Mouse (Mus musculus) natural killer cell, adult 2 months (primary cell): ENCODE data around the gene Gale.
"Not testable (repeated sequence)": the region's sequence is repeated elsewhere in the genome, so short reads cannot be mapped to it uniquely, and the experiment has no call there.

Experiments
- DNase-seq, 2 experiments: peaks; one replicate each; pipeline ENCODE4 v3.0.0; 2022; ENCODE audit warnings: low spot score in 2 of 2

Gale gene

DNA sequence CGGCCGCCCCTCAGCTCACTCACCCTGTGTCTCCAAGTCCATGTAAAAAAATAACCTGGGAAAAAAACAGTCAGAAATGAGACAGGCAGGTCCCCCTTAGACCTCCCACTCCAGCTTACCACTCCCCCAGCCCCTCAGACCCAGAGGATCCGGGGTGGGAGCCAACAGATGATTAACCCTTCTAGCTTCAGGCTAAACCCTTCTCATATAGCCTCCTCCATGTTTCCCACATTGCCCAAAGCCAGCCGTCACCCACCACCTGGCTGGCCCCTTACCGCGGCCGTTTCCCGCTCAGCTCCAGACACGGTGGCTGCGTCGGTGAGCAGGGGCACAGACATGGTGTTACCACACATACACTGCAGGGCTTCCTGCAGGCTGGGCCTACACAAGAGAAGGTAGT is 7.1 kb downstream of the Gale start:
- DNase-seq = no peak

DNA sequence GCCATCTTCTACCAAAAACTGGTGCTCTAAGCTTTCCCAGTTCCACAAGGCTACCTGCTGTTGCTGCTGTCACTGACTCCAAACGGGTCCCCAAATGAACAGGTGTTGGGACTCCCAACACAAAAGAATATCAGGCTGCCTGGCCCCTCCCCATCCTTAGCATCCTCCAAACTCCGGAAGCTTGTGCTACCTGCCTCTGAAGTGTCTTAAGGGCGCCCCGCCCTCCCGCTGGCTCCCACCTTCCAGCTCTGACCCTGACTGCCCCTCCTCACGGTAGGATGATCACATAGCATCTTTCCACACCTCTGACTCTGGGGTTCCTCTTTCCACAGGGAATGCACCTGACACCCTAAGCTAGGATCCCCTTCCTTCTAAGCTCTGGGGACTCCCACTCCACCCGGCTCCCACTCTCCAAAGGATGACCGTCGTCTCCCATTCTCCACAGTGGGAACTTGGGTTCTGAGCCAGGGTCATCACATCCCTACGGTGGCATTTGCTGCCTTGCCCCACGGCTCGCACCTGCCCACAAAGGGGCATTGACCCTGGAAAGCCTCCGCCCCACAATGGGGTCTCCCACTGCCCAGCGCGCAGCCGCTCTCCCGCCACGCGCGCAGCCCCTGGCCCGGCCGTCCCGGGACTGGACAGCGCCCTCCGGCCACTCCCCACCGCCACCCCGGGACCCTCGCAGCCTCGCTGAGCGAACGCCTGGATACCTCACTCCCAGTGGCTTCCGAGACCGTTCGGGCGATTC is 8.5 kb downstream of the Gale start:
- DNase-seq = no peak

DNA sequence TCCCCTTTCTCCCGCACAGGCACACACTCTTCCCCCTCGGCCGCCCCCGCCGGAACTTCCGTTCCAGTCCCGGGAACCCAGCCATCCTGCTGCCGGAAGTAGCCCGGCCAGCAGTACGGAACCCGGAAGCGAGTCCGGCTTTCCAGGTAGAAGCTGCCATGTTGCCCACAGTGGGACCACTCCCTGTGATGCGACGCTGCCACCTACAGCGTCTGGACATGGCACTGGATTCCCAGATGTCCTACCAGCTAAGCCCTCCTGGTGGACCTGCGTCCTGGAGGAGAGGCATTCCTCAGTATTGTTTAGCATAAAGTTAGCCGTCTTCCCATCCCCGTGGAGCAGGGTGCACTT is 9.0 kb downstream of the Gale start, which contains the start of gene Lypla2:
Gene Lypla2, minus strand, starts transcription at position 71 of the 351 bp plus-strand sequence.
- DNase-seq = peak; percentile 57 to 62

DNA sequence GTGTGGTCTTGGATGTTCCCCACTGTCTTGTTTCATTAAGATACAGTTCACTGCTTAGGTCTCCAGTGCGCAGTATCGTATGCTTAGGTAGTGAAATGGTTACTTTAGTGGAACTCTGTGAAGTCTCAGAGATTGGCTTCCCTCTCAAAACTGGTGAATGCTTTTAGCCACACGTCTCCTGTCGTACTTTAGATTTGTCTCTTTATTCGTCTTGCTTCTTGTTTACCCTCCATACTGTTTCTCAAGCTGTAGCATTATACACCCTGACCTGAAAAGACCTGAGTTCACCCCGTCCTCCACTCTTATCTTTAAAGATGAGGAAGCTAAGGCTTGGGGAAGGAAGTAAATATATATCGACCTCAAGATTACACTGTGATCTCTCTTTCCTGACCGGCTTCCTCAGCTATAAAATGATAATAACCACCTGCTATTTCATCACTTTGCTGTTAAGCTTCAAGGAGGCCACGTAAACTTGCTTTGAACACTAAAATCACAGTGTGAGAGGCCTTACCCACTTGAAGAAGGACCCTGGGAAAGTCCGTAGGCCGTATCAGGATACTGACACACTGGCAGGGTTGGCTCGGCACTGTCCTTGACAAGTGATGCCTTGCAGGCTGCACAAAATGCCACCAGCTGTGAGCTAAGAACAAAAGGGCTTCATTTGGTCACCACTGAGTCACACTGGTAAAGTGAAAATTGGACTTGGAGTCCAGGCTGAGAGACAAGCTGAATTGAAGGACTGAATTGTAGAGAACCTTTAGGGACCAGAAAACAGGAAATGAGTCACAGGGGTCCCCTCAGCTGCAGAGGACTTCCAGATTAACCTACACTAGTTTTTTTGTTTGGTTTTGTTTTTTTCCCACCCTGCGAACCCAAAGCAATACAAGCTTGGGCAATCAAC is 9.6 kb downstream of the Gale start:
- DNase-seq = no peak

DNA sequence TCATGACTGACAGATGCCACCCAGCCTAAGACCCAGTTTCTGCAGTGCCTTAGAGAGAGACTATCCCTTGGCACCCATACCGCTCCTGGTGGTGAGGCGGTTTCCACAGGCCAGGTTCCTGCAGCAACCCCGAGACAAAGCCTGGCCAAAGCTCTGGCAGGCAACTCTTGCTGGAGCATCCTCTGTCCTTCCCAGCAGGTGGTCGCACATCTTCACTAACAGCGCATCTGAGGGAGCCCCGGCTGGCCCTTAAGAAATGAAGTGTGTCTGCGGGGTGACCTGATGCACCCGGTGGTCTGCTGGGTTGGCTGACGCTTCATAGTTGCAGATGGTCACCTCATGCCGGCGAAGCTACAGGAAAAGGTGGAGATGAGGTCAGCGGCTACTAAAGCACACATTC is 12.6 kb downstream of the Gale start:
- DNase-seq = no peak

DNA sequence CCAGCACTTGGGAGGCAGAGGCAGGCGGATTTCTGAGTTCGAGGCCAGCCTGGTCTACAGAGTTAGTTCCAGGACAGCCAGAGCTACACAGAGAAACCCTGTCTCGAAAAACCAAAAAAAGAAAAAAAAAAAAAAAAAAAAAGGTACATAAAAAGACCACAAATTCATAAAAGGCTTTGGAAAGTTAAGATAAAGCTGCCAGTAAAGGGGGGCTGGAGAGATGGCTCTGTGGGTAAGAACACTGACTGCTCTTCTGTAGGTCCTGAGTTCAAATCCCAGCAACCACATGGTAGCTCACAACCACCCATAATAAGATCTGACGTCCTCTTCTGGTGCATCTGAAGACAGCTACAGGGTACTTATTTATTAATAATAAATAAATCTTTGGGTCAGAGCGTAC is 16.7 kb downstream of the Gale start:
- not testable (repeated sequence) for DNase-seq

DNA sequence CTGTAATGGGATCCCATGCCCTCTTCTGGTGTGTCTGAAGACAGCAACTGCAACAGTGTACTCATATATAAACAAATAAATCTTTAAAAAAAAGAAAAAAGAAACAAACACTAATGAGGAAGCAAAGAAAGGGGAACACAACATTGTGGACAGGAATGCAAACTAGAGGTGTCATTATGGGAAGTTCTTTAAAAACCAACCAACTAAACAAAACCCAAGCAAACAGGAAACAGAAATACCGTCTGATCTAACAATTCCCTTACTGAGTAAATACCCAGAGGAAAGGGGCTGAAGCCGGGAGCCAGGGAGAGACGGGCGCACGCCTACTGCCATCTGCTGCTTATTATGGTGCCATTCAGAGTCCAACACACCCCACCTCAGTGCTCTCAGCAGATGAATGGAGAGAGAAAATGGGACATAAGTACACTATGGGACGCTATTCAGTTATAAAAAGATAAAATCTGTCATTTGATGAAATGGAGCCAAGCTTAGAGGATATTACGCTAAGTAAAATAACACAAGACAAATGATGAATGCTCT is 18.1 kb downstream of the Gale start:
- no peak for DNase-seq

DNA sequence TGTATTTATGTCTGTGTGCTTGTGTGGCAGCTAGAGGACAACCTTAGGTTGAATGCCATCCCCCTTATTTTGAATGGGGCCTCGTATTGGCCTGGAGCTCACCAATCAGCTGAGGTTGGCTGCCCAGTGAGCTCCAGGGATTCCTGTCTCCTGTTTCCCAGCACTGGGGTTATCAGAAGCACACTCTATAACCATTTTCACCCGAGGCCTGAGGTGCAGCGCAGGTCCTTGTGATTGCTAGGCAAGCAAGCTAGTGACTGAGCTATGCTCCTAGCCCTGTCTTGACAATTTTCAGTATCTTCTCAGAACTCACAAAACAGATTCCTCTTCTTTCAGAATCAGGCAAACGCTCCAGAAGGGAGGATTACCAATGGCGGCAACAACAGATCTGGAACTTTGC is 21.0 kb downstream of the Gale start:
- no peak for DNase-seq

DNA sequence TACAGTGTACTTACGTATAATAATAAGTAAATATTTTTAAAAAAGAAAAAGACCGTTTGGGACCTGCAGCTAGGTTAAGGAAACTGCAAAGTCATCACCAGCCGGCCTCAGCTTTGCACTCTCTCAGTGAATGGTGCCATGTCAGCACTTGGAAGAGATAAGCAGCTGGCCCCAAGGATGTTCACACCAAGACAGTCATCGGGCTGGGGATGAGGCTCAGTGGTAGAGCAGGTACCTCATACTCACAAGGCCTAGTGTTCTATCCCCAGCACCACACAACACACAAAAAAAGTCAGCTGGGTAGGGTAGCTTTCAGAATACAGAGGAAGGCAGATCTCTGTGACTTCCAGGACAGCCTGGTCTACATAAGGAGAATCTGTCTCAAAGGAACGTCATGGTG is 21.7 kb downstream of the Gale start:
- no peak for DNase-seq

DNA sequence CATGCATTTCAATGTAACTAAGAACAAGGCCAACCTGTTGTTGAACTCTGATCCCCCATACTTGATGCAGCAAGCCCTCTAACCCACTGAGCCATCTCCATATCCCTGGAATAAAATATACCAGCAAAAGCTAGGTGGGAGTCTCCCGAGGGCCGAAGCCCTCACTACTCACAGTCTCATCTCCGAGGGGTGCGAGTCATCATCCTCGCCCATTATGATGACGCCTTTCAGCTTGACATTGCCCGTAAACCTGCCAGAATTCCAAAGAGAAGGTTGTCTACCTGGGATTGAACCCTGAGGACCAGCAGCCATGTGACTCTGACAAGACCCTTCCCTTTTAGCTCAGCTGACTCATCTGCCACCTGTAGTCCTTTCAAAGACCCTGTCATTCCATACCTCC is 22.2 kb downstream of the Gale start:
- DNase-seq = no peak

DNA sequence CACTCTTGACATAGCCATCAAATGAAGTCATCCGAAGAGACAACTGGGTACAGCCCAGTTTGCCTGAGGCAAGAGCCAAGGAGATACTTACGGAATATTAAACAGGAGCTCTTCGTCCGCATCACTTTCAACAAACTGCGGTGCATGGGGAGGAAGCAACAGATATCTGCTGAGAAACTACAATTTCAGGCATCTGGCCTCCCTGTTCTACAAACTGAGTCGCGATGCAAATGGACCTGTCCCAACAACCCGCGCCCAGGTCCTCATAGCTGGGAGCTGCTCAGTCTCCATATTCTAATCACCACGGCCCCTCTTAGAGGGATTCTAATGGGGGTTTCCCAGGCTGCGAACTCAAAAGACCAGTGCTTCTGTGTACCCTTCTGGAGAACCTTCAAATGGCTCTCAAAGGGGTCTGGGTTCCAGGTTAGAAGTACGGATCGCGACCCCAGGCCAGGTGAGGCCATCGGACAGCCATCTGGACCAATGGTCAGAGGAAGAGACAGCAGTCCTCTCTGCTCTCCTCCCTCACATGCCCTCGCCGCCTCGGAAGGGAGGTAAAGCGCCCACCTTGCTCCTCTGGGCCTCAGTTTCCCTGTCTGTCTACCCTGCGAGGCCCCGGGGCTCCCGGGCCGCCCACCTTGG is 22.9 kb downstream of the Gale start:
- DNase-seq = peak in 1 of 2 experiments; percentile 22

DNA sequence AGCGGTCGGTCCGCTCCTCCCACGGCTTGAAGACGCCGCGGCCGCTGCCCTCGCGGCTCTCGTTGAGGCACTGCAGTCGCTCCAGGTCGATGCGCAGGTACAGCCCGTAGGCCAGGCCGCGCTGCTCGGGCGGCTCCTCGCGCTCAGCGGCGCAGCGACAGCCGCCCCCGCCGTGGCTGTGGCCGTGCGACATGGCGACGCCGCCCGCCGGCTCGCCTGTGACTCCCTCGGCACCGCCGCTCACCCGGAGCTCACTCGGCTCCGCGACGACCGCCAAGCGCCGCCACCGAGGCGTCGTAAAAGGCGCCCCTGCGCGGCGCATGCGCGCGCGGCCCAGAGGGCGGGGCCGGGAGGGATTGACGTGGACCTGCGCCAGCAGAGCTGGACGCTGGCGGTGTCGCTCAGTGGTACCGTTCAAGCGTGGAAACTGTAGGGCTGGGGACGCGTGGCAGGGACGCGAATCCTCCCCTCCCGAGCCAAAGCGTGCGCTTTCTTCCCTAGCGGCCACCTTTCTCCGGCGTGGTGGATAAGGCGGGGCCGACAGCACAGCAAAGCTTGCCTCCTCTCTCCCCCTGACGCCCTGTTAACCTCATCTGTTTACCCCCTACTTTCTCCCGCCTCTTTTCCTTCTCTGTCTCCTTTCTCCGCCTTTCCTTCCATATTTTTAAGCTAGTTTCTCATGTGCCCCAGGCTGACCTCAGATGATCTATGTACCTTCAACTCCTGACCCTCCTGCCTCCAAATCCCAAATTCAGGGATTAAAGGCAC is 23.6 kb downstream of the Gale start, which contains the start of gene Pithd1:
Gene Pithd1, minus strand, starts transcription at position 322 of the 768 bp plus-strand sequence.
- DNase-seq = peak; percentile 92 to 93

DNA sequence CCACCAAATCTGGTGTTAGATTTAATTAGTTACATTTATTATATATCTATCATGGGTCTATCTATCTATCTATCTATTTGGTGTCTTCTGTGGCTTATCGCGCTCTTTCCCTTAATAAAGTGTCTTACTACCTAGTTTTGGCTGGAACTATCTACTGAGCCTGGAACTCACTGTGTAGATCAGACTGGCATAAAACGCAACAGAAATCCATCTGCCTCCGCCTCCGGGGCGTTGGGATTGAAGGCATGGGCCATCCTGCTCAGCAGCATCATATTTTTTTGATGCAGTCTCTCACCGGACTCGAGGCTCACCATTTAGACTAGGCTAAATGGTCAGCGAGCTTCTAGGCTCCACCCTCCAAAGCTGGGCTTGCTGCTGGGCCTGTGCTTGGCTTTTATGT is 24.2 kb downstream of the Gale start:
- DNase-seq = no peak

DNA sequence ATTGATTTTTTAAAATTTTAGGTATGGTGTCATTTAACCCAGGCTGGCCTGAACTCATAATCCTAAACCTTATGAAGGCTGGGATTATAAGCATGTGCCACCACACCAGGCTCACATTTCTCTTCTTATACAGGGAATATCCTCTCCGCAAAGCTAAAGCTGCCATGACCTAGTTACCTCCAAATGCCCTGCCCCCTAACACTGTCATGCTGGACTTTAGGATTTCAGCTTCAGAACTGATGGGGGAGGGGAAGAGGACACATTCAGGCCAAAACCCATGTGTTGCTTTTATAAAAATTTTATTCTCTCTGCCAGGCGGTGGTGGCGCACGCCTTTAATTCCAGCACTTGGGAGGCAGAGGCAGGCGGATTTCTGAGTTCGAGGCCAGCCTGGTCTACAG is 30.4 kb downstream of the Gale start:
- DNase-seq = no peak

DNA sequence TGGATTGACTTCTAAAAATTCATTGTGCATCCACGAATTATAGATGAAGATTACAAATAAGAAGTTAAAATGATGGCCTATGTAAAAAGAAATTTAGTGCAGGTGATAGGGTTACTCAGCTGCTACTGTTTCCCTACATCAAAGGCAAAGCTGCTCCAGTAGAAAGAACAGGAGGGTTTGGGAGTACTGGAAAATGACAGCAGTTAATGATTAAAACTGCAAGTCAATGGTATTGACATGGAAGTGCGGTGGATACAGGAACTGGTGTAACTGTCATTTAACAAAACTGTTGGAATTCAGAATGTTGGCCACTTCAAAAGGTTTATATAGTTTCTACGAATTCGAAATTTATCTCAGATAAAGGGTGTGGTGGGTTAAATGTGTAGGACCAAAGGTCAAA is 31.6 kb downstream of the Gale start:
- no peak for DNase-seq

DNA sequence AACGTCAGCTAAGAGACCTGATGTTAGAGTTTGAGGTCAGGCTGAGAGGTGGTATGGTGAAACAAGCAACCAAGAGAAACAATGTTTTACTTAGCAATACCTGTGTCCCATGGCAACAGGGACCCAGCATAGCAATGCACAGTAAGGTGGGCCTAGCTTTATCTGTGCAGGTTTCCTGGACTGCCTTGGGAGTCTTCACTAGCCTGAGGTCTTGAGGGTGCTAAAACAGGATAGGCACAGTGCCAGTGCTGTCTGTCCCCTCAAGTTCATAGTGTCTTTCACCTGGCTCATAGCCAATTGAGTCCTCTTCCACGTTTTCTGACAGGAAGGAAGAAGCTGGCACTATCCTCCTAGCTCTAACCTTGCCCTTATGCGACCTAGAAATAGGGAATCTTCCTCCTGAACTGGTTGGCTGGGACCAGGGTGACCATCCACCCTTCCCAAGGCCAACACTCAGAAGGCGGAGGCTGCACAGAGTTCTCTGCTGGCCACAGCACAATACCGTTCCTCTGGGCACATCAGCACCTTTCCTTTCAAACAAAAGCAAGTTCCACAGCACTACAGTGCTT is 40.7 kb downstream of the Gale start:
- DNase-seq = no peak

DNA sequence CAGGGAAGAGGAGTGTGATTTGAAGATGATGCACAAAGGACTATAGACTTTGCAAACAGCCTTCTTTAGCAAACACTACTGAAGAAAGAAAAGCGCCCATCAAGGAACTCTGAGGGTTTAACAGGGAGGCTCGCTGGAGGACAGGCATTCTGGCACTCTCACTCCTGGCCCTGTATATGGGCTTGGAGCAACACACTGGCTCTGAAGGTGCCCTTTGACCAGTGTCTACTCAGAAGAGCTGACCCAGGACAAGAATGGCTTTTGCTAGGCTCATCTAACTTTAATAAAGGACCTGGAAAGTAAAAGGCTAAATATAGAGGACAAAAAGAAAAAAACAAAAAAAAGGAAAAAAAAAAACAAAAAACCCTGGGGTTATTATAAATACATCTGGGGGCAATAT is 41.4 kb downstream of the Gale start:
- no peak for DNase-seq

DNA sequence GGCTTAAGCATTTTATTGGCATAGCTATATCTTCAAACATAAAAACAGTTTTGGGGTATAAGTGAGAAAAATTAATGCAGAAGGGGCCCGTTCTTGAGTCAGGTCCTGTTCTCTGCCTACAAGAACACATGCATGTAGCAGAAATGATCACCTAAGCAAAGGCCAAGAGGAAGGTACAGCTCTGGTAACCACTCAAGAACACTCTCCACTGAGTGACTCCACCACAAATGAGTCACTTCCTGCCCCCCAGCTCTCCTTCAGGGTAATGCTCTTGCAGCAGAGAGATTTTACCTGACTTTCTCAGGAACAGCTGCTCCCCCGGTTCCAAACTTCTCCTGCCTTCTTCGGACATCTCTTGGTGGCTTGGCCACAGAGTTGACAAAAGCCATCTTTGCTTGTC is 43.3 kb downstream of the Gale start:
- DNase-seq = peak; percentile 30 to 45

DNA sequence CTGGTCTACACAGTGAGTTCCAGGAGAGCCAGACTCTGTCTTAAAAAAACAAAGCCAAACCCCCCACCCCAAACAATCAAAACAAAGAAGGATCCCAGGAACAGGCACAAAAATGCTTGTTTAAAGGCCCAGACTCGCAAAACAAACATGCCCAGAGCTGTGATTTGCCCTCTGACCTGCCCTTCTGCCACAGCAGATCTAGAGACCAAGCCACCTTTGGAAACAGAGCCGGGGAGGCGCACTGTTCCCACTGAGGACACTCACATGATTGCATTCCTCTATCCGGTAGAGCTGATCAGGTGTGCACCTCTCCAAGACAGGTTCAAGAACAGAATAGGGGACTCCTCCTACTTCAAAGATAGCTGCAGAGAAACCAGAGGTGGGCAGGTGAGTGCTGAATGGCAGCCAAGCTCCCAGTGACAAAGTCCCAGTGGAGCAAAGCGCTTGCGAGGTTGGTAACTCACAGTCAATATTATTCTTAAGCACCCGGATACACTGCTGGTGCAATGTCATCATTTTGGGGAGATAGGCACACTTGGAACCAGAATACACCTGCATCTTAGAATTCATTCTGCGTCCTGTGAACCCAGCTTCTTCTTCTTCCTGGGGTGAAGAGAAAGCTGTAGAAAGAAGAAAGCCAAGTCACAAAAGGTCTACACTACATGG is 45.4 kb downstream of the Gale start:
- no peak for DNase-seq

DNA sequence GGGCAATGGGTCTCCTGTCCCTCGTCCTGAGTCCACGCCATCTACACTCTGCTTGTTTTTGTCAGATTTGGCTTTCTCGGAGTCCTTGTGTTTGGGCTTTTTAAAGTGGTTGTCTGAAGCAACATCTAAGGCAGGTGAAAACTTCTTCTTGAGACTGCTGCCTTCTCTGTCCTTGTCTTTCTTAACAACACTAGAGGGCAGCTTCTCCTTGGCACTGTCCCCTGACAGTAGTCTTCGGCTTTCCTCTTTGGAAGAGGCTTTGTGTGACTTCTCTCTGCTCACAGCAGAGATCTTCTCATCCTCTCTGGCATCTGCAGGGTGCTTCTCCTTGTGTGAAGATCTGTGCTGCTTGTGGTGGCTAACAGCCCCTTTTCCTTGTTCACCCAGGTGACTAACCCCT is 47.1 kb downstream of the Gale start:
- DNase-seq = no peak
